Mouse (Mus musculus) midbrain, embryonic 16.5 days (tissue): ENCODE measurements around the gene Car9. TPM values are rescaled to one million over a fixed set of nuclear protein-coding genes. Genes with fewer than 3 reads are reported as not detected.

Experiments
- ATAC-seq: fragments of 200-750 bp; cut with Nextera tagmentation; 2 replicates; pipeline ENCODE4 v1.8.0; 2017; ENCODE audit warnings: moderate TSS enrichment
- H3K27ac ChIP-seq: fragments of 300-500 bp; sonication (generic); 2 replicates; pipeline ENCODE4 v1.5.1; 2014; ENCODE audit warnings: mild to moderate bottlenecking, low read length, mixed read lengths
- H3K27me3 ChIP-seq: fragments of 300-500 bp; sonication (generic); 2 replicates; pipeline ENCODE4 v1.6.1; 2014; ENCODE audit warnings: low read depth, low read length, mixed read lengths; ENCODE audit not compliant: control insufficient read depth, insufficient read depth
- H3K36me3 ChIP-seq: fragments of 300-500 bp; sonication (generic); 2 replicates; pipeline ENCODE4 v1.6.1; 2014; ENCODE audit warnings: mild to moderate bottlenecking, low read length, moderate library complexity, mixed read lengths; ENCODE audit not compliant: control insufficient read depth, insufficient read depth
- H3K4me1 ChIP-seq: fragments of 300-500 bp; sonication (generic); 2 replicates; pipeline ENCODE4 v1.6.1; 2014; ENCODE audit warnings: mild to moderate bottlenecking, low read length, mixed read lengths; ENCODE audit not compliant: control insufficient read depth, insufficient read depth
- H3K4me2 ChIP-seq: fragments of 300-500 bp; sonication (generic); 2 replicates; pipeline ENCODE4 v1.6.1; 2014; ENCODE audit warnings: mild to moderate bottlenecking, low read length, mixed read lengths
- H3K4me3 ChIP-seq: fragments of 300-500 bp; sonication (generic); 2 replicates; pipeline ENCODE4 v1.5.1; 2014; ENCODE audit warnings: low read depth, mild to moderate bottlenecking, low read length, moderate library complexity, mixed read lengths
- H3K9ac ChIP-seq: fragments of 300-500 bp; sonication (generic); 2 replicates; pipeline ENCODE4 v1.6.1; 2014; ENCODE audit warnings: low read depth, low read length, mixed read lengths
- H3K9me3 ChIP-seq: fragments of 300-500 bp; sonication (generic); replicated peaks from 2 replicates; pipeline ENCODE4 v1.6.1; 2014; ENCODE audit warnings: mild to moderate bottlenecking, low read length, mixed read lengths; ENCODE audit not compliant: control insufficient read depth, poor library complexity, severe bottlenecking
- WGBS: fragments of 180-500 bp; shearing (Covaris S2); extraction: QIAGEN DNeasy Blood & Tissue Kit; methylation state at CpG from one replicate; pipeline ENCODE4 v1.1.7; 2014; 5-methylcytosine and 5-hydroxymethylcytosine counted together
- polyA plus RNA-seq: library from polyadenylated mRNA; unstranded; fragments of >200 nt; fragmentation: Nextera tagmentation; extraction: Ambion mirVana; gene quantifications from 2 replicates; pipeline ENCODE4 v1.2.1, GENCODE M21; 2015

The Car9 gene
- polyA plus RNA-seq, 1 experiment from 2014 or later = 0.21 TPM

DNA sequence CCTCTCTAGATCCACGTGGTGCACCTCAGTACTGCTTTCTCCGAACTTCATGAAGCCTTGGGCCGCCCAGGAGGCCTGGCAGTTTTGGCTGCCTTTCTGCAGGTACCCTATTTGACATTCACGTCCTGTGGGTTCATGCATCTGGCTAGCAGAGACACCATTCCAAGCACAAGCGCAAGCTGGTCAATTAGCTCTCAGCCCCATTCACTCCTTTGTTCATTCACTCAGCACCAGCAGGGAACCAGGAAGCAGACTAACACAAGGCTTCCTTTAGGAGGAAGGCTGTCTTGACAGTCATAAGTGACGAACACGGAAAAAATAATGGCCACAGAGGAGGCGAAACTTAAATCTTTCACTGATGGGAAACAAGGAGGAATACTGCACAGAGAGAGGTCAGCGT lies 2.3 kb downstream of the Car9 start:
- Histone ChIP-seq H3K4me2 (no peak overlapping the region), H3K9ac (no peak overlapping the region), H3K36me3 (no peaks in the 10 kb centered on the region), H3K4me3 (no peak overlapping the region), H3K27me3 (peaks cover 5% of the 10 kb centered on the region; the same call in 1 of the 2 replicates), H3K4me1 (peaks cover 6% of the 10 kb centered on the region), H3K9me3 (no peaks in the 10 kb centered on the region), H3K27ac (no peak overlapping the region)
- no peak for ATAC-seq
- WGBS = 26% methylated on average over 9 of the region's 9 CpGs

DNA sequence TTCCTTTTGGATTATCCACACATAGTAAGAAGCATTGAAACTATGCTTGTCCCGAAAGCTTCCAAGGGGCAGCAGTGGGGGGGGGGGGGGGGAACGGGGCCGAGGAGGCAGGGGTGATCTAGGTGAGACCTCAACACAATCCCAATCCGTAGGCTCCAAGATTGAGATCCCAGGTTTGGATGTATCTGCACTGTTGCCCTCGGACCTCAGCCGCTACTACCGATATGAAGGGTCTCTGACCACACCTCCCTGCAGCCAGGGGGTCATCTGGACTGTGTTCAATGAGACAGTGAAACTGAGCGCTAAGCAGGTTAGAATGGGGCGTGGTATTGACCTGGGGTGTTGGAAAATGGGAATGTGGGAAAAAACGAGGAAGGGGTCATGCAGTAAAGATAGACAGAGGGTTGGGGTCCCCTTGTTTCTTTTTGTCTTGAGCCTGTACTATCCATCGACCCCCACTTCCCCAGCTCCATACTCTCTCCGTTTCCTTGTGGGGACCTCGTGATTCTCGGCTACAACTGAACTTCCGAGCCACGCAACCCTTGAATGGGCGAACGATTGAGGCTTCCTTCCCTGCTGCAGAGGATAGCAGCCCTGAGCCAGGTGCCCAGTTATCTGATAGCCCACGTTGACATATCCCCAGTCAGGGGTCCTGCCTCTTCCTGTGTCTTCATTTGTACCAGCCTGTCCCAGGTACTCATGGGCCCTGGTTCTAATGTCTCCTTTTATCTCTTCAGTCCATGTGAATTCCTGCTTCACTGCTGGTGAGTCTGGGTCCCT lies 5.1 kb downstream of the Car9 start:
- ATAC-seq = no peak
- no peak overlapping the region for H3K27ac ChIP-seq
- WGBS = 78% methylated on average over 19 of the region's 19 CpGs
- no peaks in the 10 kb centered on the region for H3K9me3 ChIP-seq
- no peak overlapping the region for H3K4me3 ChIP-seq
- H3K9ac ChIP-seq = no peak overlapping the region
- peaks cover 4% of the 10 kb centered on the region; the same call in 1 of the 2 replicates for H3K27me3 ChIP-seq
- no peaks in the 10 kb centered on the region for H3K36me3 ChIP-seq
- no peak overlapping the region for H3K4me2 ChIP-seq
- peaks cover 6% of the 10 kb centered on the region for H3K4me1 ChIP-seq

DNA sequence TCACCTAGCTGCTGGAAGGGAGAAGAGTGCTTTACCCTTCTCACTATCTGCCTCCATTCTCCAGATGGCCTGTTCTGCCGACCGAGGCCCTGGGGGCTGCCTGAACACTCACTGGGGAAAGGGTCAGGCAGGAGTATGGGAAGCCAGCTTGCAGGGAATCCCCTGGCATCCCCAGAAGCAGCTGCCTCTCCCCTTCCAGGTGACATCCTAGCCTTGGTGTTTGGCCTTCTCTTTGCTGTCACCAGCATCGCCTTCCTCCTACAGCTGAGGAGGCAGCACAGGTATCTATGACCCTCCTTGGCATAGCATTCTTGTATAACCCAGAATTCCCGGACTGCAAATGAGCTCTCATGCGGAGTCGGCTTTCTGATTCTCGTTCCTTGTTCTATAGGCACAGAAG lies 5.9 kb downstream of the Car9 start:
- Histone ChIP-seq H3K4me3 (no peak overlapping the region), H3K27ac (no peak overlapping the region), H3K4me1 (peaks cover 6% of the 10 kb centered on the region), H3K27me3 (no peaks in the 10 kb centered on the region; the same call in 1 of the 2 replicates), H3K4me2 (no peak overlapping the region), H3K9me3 (no peaks in the 10 kb centered on the region), H3K9ac (no peak overlapping the region), H3K36me3 (no peaks in the 10 kb centered on the region)
- ATAC-seq = no peak
- 71% methylated on average over 7 of the region's 7 CpGs for WGBS

DNA sequence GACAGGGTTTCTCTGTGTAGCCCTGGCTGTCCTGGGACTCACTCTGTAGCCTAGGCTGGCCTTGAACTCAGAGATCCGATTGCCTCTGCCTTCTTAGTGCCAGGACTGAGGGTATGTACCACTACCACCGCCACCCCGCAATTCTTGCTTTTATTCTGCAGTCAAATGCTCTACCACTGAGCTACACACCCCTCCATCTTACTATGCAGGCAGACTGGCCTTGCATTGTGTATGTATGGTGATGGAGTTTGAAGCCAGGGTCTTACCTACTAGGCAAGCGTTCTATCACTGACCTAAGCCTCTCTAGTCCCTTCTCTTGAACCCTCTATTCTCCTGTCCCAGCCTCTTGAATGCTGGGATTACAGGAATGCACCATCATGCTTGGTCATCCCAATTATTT lies 6.5 kb downstream of the Car9 start:
- Histone ChIP-seq H3K9me3 (no peaks in the 10 kb centered on the region), H3K27ac (no peak overlapping the region), H3K4me2 (no peak overlapping the region), H3K4me3 (no peak overlapping the region), H3K4me1 (peaks cover 2% of the 10 kb centered on the region; the same call in 1 of the 2 replicates), H3K27me3 (no peaks in the 10 kb centered on the region), H3K36me3 (no peaks in the 10 kb centered on the region), H3K9ac (no peak overlapping the region)
- WGBS = 91% methylated on average over 4 of the region's 4 CpGs
- no peak for ATAC-seq

DNA sequence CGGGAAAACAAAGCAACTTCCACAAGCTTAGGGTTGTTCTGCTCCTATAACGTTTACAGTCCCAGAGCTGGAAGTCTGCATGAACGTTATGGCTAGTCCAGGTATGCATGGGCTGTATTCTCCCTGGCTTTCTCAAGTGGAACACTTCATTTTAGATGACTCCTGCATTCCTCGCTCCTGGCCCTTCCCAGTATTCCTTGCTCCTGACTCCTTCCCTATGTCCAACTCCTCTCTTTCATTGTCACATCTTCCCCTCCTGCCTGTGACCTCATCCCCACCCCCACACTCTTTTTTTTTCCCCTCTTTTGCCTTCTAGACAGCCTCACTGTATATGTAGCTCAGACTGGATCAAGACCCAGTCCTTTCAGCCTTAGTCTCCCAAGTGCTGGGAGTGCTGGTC lies 7.0 kb downstream of the Car9 start:
- Histone ChIP-seq H3K9ac (no peak overlapping the region), H3K4me2 (no peak overlapping the region), H3K4me3 (no peak overlapping the region), H3K36me3 (no peaks in the 10 kb centered on the region), H3K27ac (no peak overlapping the region), H3K9me3 (no peaks in the 10 kb centered on the region), H3K4me1 (no peaks in the 10 kb centered on the region; the same call in 1 of the 2 replicates), H3K27me3 (peaks cover under 1% of the 10 kb centered on the region; the same call in 1 of the 2 replicates)
- ATAC-seq = no peak
- WGBS = 81% methylated on average over 4 of the region's 4 CpGs

DNA sequence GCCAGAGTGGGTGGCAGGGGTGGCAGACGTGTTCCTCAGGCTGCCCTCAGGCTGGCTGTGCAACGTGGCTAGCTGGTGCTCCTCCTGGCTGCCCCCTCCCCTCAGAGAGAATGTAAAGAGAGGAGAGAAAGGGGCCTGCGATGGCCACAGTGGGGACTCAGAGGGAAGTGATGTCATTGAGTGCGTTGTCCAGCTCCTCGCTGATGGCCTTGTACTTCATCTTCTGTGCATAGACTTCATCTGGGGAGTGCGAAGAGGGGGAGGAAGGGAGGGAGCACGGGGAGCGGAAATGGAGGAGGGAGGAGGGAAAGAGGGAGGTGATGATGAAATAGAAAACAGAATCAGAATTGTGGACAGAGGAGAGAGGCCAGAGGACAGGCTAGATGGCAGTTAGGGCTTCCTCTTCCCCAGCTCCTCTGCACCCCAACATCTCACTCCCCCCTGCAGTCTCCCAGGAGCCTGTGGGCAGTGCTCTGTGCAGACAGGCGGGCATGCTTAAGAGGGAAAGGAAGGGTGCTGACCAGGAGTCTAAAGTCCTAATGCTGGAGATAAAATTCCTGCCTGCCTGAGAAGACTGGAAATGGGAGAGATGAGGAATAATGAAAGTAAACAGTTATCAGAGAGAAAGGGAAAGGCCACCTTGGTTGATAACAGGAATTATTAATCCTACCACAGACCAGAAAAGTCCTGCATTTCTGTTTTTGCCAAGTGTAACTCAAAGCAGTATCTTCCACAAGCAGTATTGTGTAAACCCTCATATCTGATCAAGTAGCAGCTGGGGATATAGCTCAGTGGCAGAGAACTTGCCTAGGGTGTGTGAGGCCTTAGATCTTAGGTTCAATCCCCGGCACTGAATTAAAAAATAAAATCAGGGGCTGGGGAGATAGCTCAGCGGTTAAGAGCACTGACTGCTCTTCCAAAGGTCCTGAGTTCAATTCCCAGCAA lies 9.3 kb downstream of the Car9 start:
- Histone ChIP-seq H3K4me2 (no peak overlapping the region), H3K27me3 (peaks cover 4% of the 10 kb centered on the region), H3K36me3 (no peaks in the 10 kb centered on the region), H3K4me3 (no peak overlapping the region), H3K27ac (no peak overlapping the region), H3K9ac (no peak overlapping the region), H3K4me1 (peaks cover 4% of the 10 kb centered on the region), H3K9me3 (no peaks in the 10 kb centered on the region)
- no peak for ATAC-seq
- WGBS = 69% methylated on average over 11 of the region's 11 CpGs

DNA sequence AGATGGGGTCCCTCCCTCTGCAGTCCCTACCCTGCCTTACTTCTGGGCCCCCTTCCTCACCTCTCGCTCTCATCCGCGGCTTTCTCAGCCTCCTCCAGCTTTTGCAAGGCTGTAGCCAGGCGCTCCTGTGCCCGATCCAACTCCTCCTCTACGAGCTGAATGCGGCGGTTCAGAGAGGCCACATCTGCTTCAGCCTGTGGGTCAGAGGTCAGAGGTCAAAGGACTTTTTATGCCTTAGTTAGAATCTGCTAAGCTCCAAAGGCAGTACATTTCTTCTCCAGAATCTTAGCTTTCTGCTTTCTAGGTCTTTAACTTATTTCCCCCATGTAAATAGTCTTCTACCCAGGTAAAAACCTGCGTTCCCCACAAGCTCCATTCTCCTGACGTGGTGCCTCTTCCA lies 12.8 kb downstream of the Car9 start:
- H3K4me2 ChIP-seq = peak overlapping the region; percentile 51
- H3K27me3 ChIP-seq = peaks cover 25% of the 10 kb centered on the region
- H3K4me1 ChIP-seq = peaks cover 19% of the 10 kb centered on the region
- 15% methylated on average over 10 of the region's 10 CpGs for WGBS
- no peak overlapping the region for H3K27ac ChIP-seq
- H3K9ac ChIP-seq = no peak overlapping the region
- no peaks in the 10 kb centered on the region for H3K9me3 ChIP-seq
- ATAC-seq = 0 out of 2 replicates have a peak, but pooled peaks have one; percentile 21
- peak overlapping the region; percentile 19; the same call in 1 of the 2 replicates for H3K4me3 ChIP-seq
- H3K36me3 ChIP-seq = no peaks in the 10 kb centered on the region

DNA sequence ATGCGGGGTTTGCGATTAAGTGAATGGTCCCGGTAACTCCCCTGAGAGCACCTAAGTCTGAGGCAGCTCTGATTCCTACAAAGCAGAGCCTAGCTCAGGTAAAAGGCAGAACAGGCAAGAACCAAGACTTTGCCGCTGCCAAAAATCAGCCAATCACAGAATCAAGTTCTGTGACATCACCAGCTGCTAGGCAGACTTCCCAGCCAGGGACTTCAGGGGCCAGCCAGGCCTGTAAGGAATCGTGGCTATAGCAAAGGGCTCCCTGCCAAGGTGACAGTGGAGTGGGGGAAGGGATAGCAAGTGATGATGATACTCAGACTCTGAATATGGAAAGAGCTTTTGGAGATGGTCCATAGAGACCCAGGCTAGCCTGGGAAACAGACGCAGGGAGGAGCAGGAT lies 13.2 kb downstream of the Car9 start:
- Histone ChIP-seq H3K4me2 (peak overlapping the region; percentile 51), H3K27ac (no peak overlapping the region), H3K27me3 (peaks cover 25% of the 10 kb centered on the region), H3K9me3 (no peaks in the 10 kb centered on the region), H3K36me3 (no peaks in the 10 kb centered on the region), H3K4me3 (peak overlapping the region; percentile 19; the same call in 1 of the 2 replicates), H3K4me1 (peaks cover 19% of the 10 kb centered on the region), H3K9ac (no peak overlapping the region)
- ATAC-seq = peak; percentile 72
- 12% methylated on average over 6 of the region's 6 CpGs for WGBS
